ENCODE assay signal across 9 mouse cellular contexts in genomic region chr1:156203961-156204655, GRCm38 (mm10). TPM values are rescaled to one million over a fixed set of nuclear protein-coding genes. Genes with fewer than 3 reads are reported as not detected.
DNase-seq lines count a peak whose midpoint lies in the region; ATAC-seq and TF ChIP-seq lines count a peak whose summit lies in the region.
"Had no signal": no experiment of that assay in that cellular context is flagged by ENCODE, and none has a peak within 500 bp of the region (broad histone marks: within the 10 kb centered on the region; RNA-seq: fewer than 3 reads in every experiment).

No protein-coding gene starts in this region.

- peaks cover 49% of the 10 kb centered on the region for H3K27me3 ChIP-seq in lung, embryonic 15.5 days
- H3K27me3 ChIP-seq in forebrain, embryonic 15.5 days: peaks cover 47% of the 10 kb centered on the region
- peaks cover 92% of the 10 kb centered on the region for H3K27me3 ChIP-seq in liver, embryonic 12.5 days (replicated peaks)
- H3K27me3 ChIP-seq in stomach, embryonic 15.5 days (replicated peaks): peaks cover 43% of the 10 kb centered on the region

- no peaks in the 10 kb centered on the region for H3K9me3 ChIP-seq in lung, embryonic 15.5 days
- no peaks in the 10 kb centered on the region for H3K9me3 ChIP-seq in forebrain, embryonic 15.5 days
- 0 out of 2 replicates have a peak, but pooled peaks cover 3% of the 10 kb centered on the region for H3K9me3 ChIP-seq in liver, embryonic 12.5 days (replicated peaks)
- H3K9me3 ChIP-seq in stomach, embryonic 15.5 days: no peaks in the 10 kb centered on the region

- peak overlapping the region; percentile 94 for H3K4me2 ChIP-seq in lung, embryonic 15.5 days
- H3K4me2 ChIP-seq in forebrain, embryonic 15.5 days (replicated peaks): peak overlapping the region; percentile 68
- peak overlapping the region; percentile 61 for H3K4me2 ChIP-seq in liver, embryonic 12.5 days
- peak overlapping the region; percentile 74 for H3K4me2 ChIP-seq in stomach, embryonic 15.5 days

- no peak for TF ChIP-seq CTCF in lung, adult 2 months (IDR thresholded peaks at IDR 0.05; ENCODE audit: insufficient read depth, low read length)

- peak overlapping the region; percentile 47 for H3K9ac ChIP-seq in lung, embryonic 15.5 days
- peak overlapping the region; percentile 42 for H3K9ac ChIP-seq in forebrain, embryonic 15.5 days (replicated peaks)
- peak overlapping the region; percentile 14; the same call in 1 of the 2 replicates for H3K9ac ChIP-seq in liver, embryonic 12.5 days
- no peak overlapping the region for H3K9ac ChIP-seq in stomach, embryonic 15.5 days

- peak; percentile 44; the same call in 1 of the 2 replicates for ATAC-seq in lung, embryonic 15.5 days (ENCODE audit: borderline replicate concordance, extremely low read depth, low FRiP score, low TSS enrichment)
- ATAC-seq in forebrain, embryonic 15.5 days (replicated peaks): no peak; the same call in 1 of the 2 replicates
- no peak for ATAC-seq in liver, embryonic 12.5 days
- no peak for ATAC-seq in stomach, embryonic 15.5 days (ENCODE audit: insufficient read depth, low FRiP score, low read depth)
- ATAC-seq in activated CD4-positive, CD25-positive, alpha-beta regulatory T cell, adult 4 months: no peak

- H3K4me3 ChIP-seq in lung, embryonic 15.5 days: peak overlapping the region; percentile 46
- no peak overlapping the region for H3K4me3 ChIP-seq in lung, adult 2 months (replicated peaks; ENCODE audit: extremely low read depth, low read depth, low read length)
- peak overlapping the region; percentile 43 for H3K4me3 ChIP-seq in forebrain, embryonic 15.5 days
- peak overlapping the region; percentile 32 for H3K4me3 ChIP-seq in liver, embryonic 12.5 days
- H3K4me3 ChIP-seq in stomach, embryonic 15.5 days (replicated peaks): peak overlapping the region; percentile 41

- TF ChIP-seq POLR2A in lung, adult 2 months (IDR thresholded peaks at IDR 0.05; ENCODE audit: borderline replicate concordance, extremely low read depth, low read depth, low read length): no peak

- H3K4me1 ChIP-seq in lung, embryonic 15.5 days: peaks cover 26% of the 10 kb centered on the region
- H3K4me1 ChIP-seq in lung, adult 2 months (ENCODE audit: control insufficient read depth, insufficient read depth, low read length): no peaks in the 10 kb centered on the region
- peaks cover 12% of the 10 kb centered on the region for H3K4me1 ChIP-seq in forebrain, embryonic 15.5 days
- H3K4me1 ChIP-seq in liver, embryonic 12.5 days: peaks cover 11% of the 10 kb centered on the region
- peaks cover 7% of the 10 kb centered on the region for H3K4me1 ChIP-seq in stomach, embryonic 15.5 days

- WGBS in lung, embryonic 15.5 days: 6% methylated on average over 18 of the region's 18 CpGs
- 6% methylated on average over 18 of the region's 18 CpGs for WGBS in lung, adult 2 months
- 4% methylated on average over 18 of the region's 18 CpGs for WGBS in forebrain, embryonic 15.5 days
- WGBS in liver, embryonic 12.5 days (ENCODE audit: insufficient replicate concordance): 6% methylated on average over 18 of the region's 18 CpGs
- WGBS in stomach, embryonic 15.5 days: 4% methylated on average over 18 of the region's 18 CpGs

- DNase-seq in lung, adult 2 months: no peak
- DNase-seq in layer of hippocampus, postnatal 14 days (ENCODE audit: low spot score in 2 of 2): no peak
- DNase-seq in cerebellum, postnatal 25 days: no peak
- DNase-seq: cerebellum, adult 11-12 months had no signal

- no peaks in the 10 kb centered on the region for H3K36me3 ChIP-seq in lung, embryonic 15.5 days
- H3K36me3 ChIP-seq in forebrain, embryonic 15.5 days: no peaks in the 10 kb centered on the region
- no peaks in the 10 kb centered on the region for H3K36me3 ChIP-seq in liver, embryonic 12.5 days
- H3K36me3 ChIP-seq in stomach, embryonic 15.5 days: no peaks in the 10 kb centered on the region

- no peak overlapping the region for H3K27ac ChIP-seq in lung, embryonic 15.5 days
- H3K27ac ChIP-seq in forebrain, embryonic 15.5 days (replicated peaks): no peak overlapping the region
- H3K27ac ChIP-seq in liver, embryonic 12.5 days: no peak overlapping the region
- H3K27ac ChIP-seq in stomach, embryonic 15.5 days: no peak overlapping the region

RNA-seq across cellular contexts. Expression of gene Fam163a, which starts 0.7 kb away (rescaled TPM):
- 0.78 and 0.89 TPM in 2 replicates for polyA plus RNA-seq in lung, embryonic 15.5 days (2015; fragmentation: Nextera tagmentation; extraction: Ambion mirVana)
- 0.07 and 0.10 TPM in 2 replicates for polyA plus RNA-seq in lung, adult 2 months (2012; rRNA removed)
- 2.4 and 3.0 TPM in 2 replicates for polyA plus RNA-seq in forebrain, embryonic 15.5 days (2015; fragmentation: Nextera tagmentation; extraction: Ambion mirVana)
- polyA plus RNA-seq in liver, embryonic 12.5 days (2016; fragmentation: Nextera tagmentation; extraction: Ambion mirVana): 0.10 and 0.17 TPM in 2 replicates
- 4.7 and 4.9 TPM in 2 replicates for polyA plus RNA-seq in stomach, embryonic 15.5 days (2015; fragmentation: Nextera tagmentation; extraction: Ambion mirVana)
- 10 to 100 TPM; 27.1 to 29.2 TPM for total RNA-seq in layer of hippocampus, postnatal 14 days (2021)
- not detected for polyA plus RNA-seq in activated CD4-positive, CD25-positive, alpha-beta regulatory T cell, adult 4 months (2017; shearing (Covaris generic))
